Mouse (Mus musculus) lung, adult 2 months (tissue): ENCODE measurements around the gene Slc32a1.

ENCODE experiments used
- CTCF ChIP-seq: fragments of 200-500 bp; IDR thresholded peaks from 2 replicates; pipeline ENCODE4 v1.5.1; 2011; ENCODE audit warnings: mild to moderate bottlenecking, low read length, control low read depth; ENCODE audit not compliant: insufficient read depth
- POLR2A ChIP-seq: fragments of 200-500 bp; IDR thresholded peaks from 2 replicates; pipeline ENCODE4 v1.6.1; 2011; ENCODE audit warnings: low read depth, mild to moderate bottlenecking, control low read depth, low read length, borderline replicate concordance; ENCODE audit errors: extremely low read depth

GRCm38 (mm10) chr2:158658822-158659221 is 48.3 kb downstream of the Slc32a1 start:
- TF ChIP-seq CTCF (no peak), POLR2A (peak; percentile 35; the same call in 1 of the 2 replicates)
